Mouse (Mus musculus) C2C12 (cell line): ENCODE measurements around the gene Pdik1l. TPM values are rescaled to one million over a fixed set of nuclear protein-coding genes. Genes with fewer than 3 reads are reported as not detected.

Experiments
- H3K27me3 ChIP-seq: one replicate; pipeline ENCODE4 v1.6.1; 2011; ENCODE audit not compliant: control insufficient read depth, insufficient read depth, insufficient read length
- H3K36me3 ChIP-seq: one replicate; pipeline ENCODE4 v1.6.1; 2011; ENCODE audit not compliant: control insufficient read depth, insufficient read depth
- H3K4me3 ChIP-seq: one replicate; pipeline ENCODE4 v1.5.1; 2011; ENCODE audit warnings: mild to moderate bottlenecking, control low read depth; ENCODE audit not compliant: poor library complexity, insufficient read depth, severe bottlenecking
- H3K79me2 ChIP-seq: one replicate; pipeline ENCODE4 v1.6.1; 2011; ENCODE audit not compliant: control insufficient read depth, insufficient read depth
- H3K79me3 ChIP-seq: one replicate; pipeline ENCODE4 v1.6.1; 2011; ENCODE audit warnings: low read depth, control low read depth
- H3ac ChIP-seq: one replicate; pipeline ENCODE3; 2011; ENCODE audit warnings: low read depth; ENCODE audit not compliant: control insufficient read depth, insufficient read length
- CEBPB ChIP-seq: IDR thresholded peaks from one replicate; pipeline ENCODE4 v1.6.1; 2011; ENCODE audit warnings: low read depth, mild to moderate bottlenecking, control low read depth, moderate library complexity
- CTCF ChIP-seq: IDR thresholded peaks from one replicate; pipeline ENCODE4 v1.5.1; 2011; ENCODE audit not compliant: control insufficient read depth, insufficient read depth, insufficient read length
- FOSL1 ChIP-seq: IDR thresholded peaks from one replicate; pipeline ENCODE4 v1.8.0; 2011; ENCODE audit warnings: mild to moderate bottlenecking, low read length; ENCODE audit not compliant: poor library complexity, insufficient read depth, severe bottlenecking
- MAX ChIP-seq: IDR thresholded peaks from one replicate; pipeline ENCODE4 v1.6.1; 2011; ENCODE audit warnings: mild to moderate bottlenecking, control low read depth
- MYOD1 ChIP-seq: IDR thresholded peaks from one replicate; pipeline ENCODE4 v1.6.1; 2011; ENCODE audit warnings: low read depth; ENCODE audit not compliant: control insufficient read depth, insufficient read length
- MYOG ChIP-seq: IDR thresholded peaks from one replicate; pipeline ENCODE4 v1.6.1; 2011; ENCODE audit not compliant: control insufficient read depth, insufficient read length; ENCODE audit errors: extremely low read depth
- USF1 ChIP-seq: IDR thresholded peaks from one replicate; pipeline ENCODE4 v1.6.1; 2011; ENCODE audit warnings: low read depth, mild to moderate bottlenecking, control low read depth, moderate library complexity
- polyA plus RNA-seq: library from polyadenylated mRNA; unstranded; fragments of >200 nt; fragmentation: generic; extraction: Trizol; gene quantifications from one replicate; pipeline ENCODE4 v1.2.1, GENCODE M21; 2012; ENCODE audit warnings: missing spikeins

Pdik1l gene
- polyA plus RNA-seq, 1 experiment = 2.7 TPM

DNA sequence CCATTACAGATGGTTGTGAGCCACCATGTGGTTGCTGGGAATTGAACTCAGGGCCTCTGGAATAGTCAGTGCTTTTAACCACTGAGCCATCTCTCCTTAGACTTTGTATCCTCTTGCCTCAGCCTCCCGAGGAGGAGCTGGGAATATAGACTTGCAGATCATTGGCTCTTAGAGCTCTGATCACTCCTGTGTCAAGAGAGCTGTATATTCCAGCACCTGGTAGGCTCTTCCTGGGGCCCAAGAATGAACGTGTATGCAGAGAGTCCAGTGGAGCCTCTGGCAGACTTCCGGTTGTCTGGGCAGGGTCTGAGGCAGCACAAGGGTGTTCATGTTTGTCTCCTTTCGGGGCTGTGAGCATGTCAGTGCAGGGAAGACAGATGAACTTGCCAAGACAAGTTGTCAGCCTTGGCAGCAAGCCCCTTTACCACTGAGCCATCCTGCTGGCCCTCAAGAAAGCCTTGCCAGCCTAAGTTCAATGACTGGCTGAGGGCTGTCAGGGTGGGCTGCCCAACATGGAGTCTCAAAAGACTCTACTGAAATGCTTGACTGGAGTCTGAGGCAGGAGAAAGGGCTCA lies 26.5 kb upstream of the Pdik1l start:
- Histone ChIP-seq H3K27me3 (no peaks in the 10 kb centered on the region), H3ac (no peak overlapping the region), H3K79me2 (no peaks in the 10 kb centered on the region), H3K4me3 (no peak overlapping the region), H3K36me3 (no peaks in the 10 kb centered on the region), H3K79me3 (no peaks in the 10 kb centered on the region)
- TF ChIP-seq CTCF = no peak
- TF ChIP-seq MYOG = no peak
- TF ChIP-seq MAX = no peak
- no peak for TF ChIP-seq USF1
- no peak for TF ChIP-seq CEBPB
- no peak for TF ChIP-seq FOSL1

- Histone ChIP-seq H3K27me3 (no peaks in the 10 kb centered on the region), H3K36me3 (no peaks in the 10 kb centered on the region), H3K79me3 (no peaks in the 10 kb centered on the region), H3ac (no peak overlapping the region), H3K79me2 (no peaks in the 10 kb centered on the region), H3K4me3 (no peak overlapping the region)
- TF ChIP-seq CEBPB (no peak), MYOD1 (no peak), CTCF (no peak), MYOG (no peak), USF1 (no peak), MAX (no peak), FOSL1 (no peak)
Observed at GRCm38 (mm10) chr4:134312901-134313300, 25.2 kb upstream of the Pdik1l start.

DNA sequence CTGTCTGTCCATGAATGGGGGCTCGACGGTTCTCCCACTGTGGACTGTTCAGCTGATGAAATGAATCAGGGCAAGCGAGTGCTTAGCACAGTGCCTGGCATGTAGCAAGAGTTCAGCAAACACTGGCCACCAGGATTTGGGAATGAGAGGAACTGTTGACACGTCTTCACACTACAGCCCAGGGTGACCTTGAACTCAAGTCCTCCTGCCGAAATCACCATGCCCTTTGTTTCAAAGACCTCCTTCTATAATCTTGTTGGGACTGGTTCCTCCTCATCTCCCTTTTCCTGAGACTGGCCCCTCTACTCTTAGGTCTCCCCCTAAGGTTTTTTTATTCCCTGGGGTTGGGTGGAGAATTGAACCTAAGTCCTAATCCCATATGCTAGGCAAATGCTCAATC lies 24.6 kb upstream of the Pdik1l start:
- Histone ChIP-seq H3ac (no peak overlapping the region), H3K79me3 (no peaks in the 10 kb centered on the region), H3K4me3 (no peak overlapping the region), H3K79me2 (no peaks in the 10 kb centered on the region), H3K36me3 (no peaks in the 10 kb centered on the region), H3K27me3 (no peaks in the 10 kb centered on the region)
- no peak for TF ChIP-seq USF1
- TF ChIP-seq CTCF = no peak
- no peak for TF ChIP-seq MAX
- no peak for TF ChIP-seq MYOD1
- no peak for TF ChIP-seq CEBPB
- TF ChIP-seq FOSL1 = no peak
- no peak for TF ChIP-seq MYOG

DNA sequence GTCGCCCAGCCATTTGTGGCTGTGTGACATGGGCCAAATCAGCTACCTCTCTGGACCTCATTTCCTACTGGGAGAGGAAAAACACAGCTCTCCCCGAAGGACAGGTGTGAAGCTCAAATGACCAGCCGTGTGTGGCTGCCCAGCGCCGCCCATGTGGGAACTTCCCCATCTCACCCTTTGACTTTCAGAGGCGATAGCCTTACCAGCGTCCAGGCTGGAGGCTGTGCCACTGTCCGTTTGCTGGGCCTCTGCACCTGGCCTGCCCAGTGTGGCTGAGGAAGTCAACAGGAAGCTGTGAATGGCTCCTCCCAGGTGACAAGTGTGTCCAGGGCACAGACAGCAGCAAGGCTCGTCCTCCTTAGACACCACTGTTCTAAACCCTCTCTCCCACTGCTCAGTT lies 24.1 kb upstream of the Pdik1l start:
- Histone ChIP-seq H3K27me3 (no peaks in the 10 kb centered on the region), H3K36me3 (no peaks in the 10 kb centered on the region), H3ac (no peak overlapping the region), H3K79me3 (no peaks in the 10 kb centered on the region), H3K4me3 (no peak overlapping the region), H3K79me2 (no peaks in the 10 kb centered on the region)
- TF ChIP-seq MYOG (no peak), USF1 (no peak), CTCF (no peak), MAX (no peak), MYOD1 (no peak), FOSL1 (no peak), CEBPB (no peak)

- no peaks in the 10 kb centered on the region for H3K79me2 ChIP-seq
- H3K27me3 ChIP-seq = no peaks in the 10 kb centered on the region
- no peaks in the 10 kb centered on the region for H3K79me3 ChIP-seq
- H3K4me3 ChIP-seq = no peak overlapping the region
- TF ChIP-seq CEBPB (no peak), MYOG (no peak), MYOD1 (no peak), MAX (no peak), CTCF (no peak), USF1 (no peak), FOSL1 (no peak)
- H3ac ChIP-seq = no peak overlapping the region
- H3K36me3 ChIP-seq = no peaks in the 10 kb centered on the region
Observed at GRCm38 (mm10) chr4:134310656-134311055, 23.0 kb upstream of the Pdik1l start.

DNA sequence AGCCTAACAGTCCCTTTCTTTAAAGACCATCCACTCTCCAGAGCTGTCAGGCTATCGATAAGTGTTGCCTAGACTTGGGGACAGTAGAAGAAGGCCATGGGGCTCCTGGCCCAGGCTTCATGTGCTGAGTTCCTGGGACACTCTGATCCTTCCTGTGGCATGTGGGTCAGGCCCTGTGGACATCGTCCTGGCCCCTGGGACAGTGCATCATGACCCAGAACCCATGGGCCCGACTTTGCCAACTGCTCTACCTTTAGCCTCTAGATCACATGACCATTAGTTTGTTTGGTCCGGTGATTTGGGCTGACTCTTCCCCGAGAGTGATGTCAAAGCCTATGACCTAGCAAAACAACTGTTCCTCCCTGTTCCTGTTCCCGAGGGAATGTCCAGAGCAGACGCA lies 22.4 kb upstream of the Pdik1l start:
- Histone ChIP-seq H3K79me3 (no peaks in the 10 kb centered on the region), H3K79me2 (no peaks in the 10 kb centered on the region), H3K36me3 (no peaks in the 10 kb centered on the region), H3K27me3 (no peaks in the 10 kb centered on the region), H3ac (no peak overlapping the region), H3K4me3 (no peak overlapping the region)
- TF ChIP-seq MYOD1 = no peak
